Mouse (Mus musculus) naive thymus-derived CD4-positive, alpha-beta T cell, adult 5 months (primary cell): ENCODE results near the gene Arl15. TPM values are rescaled to one million over a fixed set of nuclear protein-coding genes. Genes with fewer than 3 reads are reported as not detected.

Experiments used
- polyA plus RNA-seq: library from polyadenylated mRNA; unstranded; fragments of 100-300 nt; shearing (Covaris generic); gene quantifications from one replicate; pipeline ENCODE4 v1.2.1, GENCODE M21; 2017

The Arl15 gene
- polyA plus RNA-seq, result 16.2 TPM

DNA sequence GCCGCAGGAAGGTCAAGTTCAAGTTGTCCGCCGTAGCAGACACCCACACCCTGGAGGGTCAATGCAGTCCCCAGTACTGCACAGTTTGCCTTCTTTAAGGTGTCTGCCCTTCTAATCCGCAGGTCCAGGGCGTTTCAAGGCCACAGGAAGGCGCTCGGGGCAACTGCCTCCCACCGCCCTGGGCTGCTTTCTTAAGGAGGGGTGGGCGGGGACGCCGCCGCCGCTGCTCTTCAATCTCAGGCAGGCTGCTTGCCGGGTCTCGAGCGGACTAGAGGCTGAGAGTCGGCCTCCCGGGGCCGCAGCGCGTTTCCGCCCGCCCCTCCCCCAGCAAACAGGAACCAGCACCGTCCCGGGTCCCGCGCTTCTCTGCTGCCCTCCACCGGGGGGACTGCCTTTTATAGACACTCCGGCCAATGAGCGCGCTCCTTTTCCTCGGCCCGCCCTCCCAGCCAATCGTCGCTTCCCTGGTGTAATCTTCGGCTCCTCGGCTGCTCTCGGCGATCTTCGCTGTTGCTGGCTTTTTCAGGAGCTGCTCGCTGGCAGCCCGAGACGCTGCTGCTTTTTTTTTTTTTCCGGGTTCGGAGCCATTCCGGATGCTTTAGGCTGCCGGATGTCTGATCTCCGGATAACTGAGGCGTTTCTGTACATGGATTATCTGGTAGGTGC lies at the start of gene Arl15:
Gene Arl15 (plus strand): TSS at position 467 of the 666 bp plus-strand sequence.

Other genes starting within 250 kb of the Arl15 start
- 139 TPM for gene Snx18, start 175.9 kb upstream of the Arl15 start, polyA plus RNA-seq
- not detected for gene Hspb3, start 130.8 kb upstream of the Arl15 start, polyA plus RNA-seq